Mouse (Mus musculus) midbrain, embryonic 13.5 days (tissue): Measurements from ENCODE around the gene Cnnm4. TPM values are rescaled to one million over a fixed set of nuclear protein-coding genes. Genes with fewer than 3 reads are reported as not detected.

Experiments
- microRNA-seq: library from miRNA; unstranded; fragments of <30 nt; microRNA quantifications from one replicate; pipeline ENCODE4, GENCODE M21; 2016
- polyA plus RNA-seq: library from polyadenylated mRNA; unstranded; fragments of >200 nt; fragmentation: Nextera tagmentation; extraction: Ambion mirVana; gene quantifications from 2 replicates; pipeline ENCODE4 v1.2.1, GENCODE M21; 2015

Gene Cnnm4
- polyA plus RNA-seq, 1 experiment from 2014 or later: 8.8 TPM

Small RNA genes within 50 kb of the gene (microRNA-seq; reads per million reads assigned to microRNA genes)
- gene Gm47280: not detected

Other genes with a start within 250 kb of the Cnnm4 start
- gene Uggt1, start 226.9 kb upstream of the Cnnm4 start, polyA plus RNA-seq: 49.9 and 53.7 TPM in 2 replicates
- gene Neurl3, start 196.9 kb upstream of the Cnnm4 start, polyA plus RNA-seq: 0.67 and 0.85 TPM in 2 replicates
- gene Arid5a, start 163.9 kb upstream of the Cnnm4 start, polyA plus RNA-seq: 2.3 and 2.4 TPM in 2 replicates
- 40.6 and 41.9 TPM in 2 replicates for gene Kansl3, start 102.4 kb upstream of the Cnnm4 start, polyA plus RNA-seq
- 1.9 and 2.5 TPM in 2 replicates for gene Fer1l5, start 99.3 kb upstream of the Cnnm4 start, polyA plus RNA-seq
- gene Lman2l, start 26.3 kb upstream of the Cnnm4 start, polyA plus RNA-seq: 66.8 and 72.1 TPM in 2 replicates
- 4.2 and 4.8 TPM in 2 replicates for gene Cnnm3, start 40.2 kb downstream of the Cnnm4 start, polyA plus RNA-seq
- gene Ankrd23, start 65.3 kb downstream of the Cnnm4 start, polyA plus RNA-seq: 16.1 and 19.0 TPM in 2 replicates
- not detected in 2 replicates for gene Gm42417, start 67.8 kb downstream of the Cnnm4 start, polyA plus RNA-seq
- 22.1 and 22.3 TPM in 2 replicates for gene Ankrd39, start 75.8 kb downstream of the Cnnm4 start, polyA plus RNA-seq
- gene Sema4c, start 86.7 kb downstream of the Cnnm4 start, polyA plus RNA-seq: 33.4 and 35.4 TPM in 2 replicates
- gene Fam178b, start 211.6 kb downstream of the Cnnm4 start, polyA plus RNA-seq: not detected in 2 replicates
- 576 and 579 TPM in 2 replicates for gene Cox5b, start 219.8 kb downstream of the Cnnm4 start, polyA plus RNA-seq
- gene 4933424G06Rik, start 238.5 kb downstream of the Cnnm4 start, polyA plus RNA-seq: 0.24 and 0.36 TPM in 2 replicates
- 97.5 and 102 TPM in 2 replicates for gene Actr1b, start 242.8 kb downstream of the Cnnm4 start, polyA plus RNA-seq